Mouse (Mus musculus) CH12.LX (cell line): ENCODE data around the gene Cip2a. TPM values are rescaled to one million over a fixed set of nuclear protein-coding genes. Genes with fewer than 3 reads are reported as not detected.

Experiments
- DNase-seq: peaks from one replicate; pipeline ENCODE4 v3.0.0-alpha.2; 2013; ENCODE audit errors: extremely low read depth
- H3K27ac ChIP-seq: 2 replicates; pipeline ENCODE4 v1.5.1; 2012; ENCODE audit warnings: low read depth, mild to moderate bottlenecking, control low read depth, moderate library complexity; ENCODE audit not compliant: insufficient read depth
- H3K27me3 ChIP-seq: replicated peaks from 2 replicates; pipeline ENCODE3; 2012; ENCODE audit warnings: inconsistent platforms
- H3K36me3 ChIP-seq, 2 experiments: replicated peaks in 1 of 2; 2 replicates each; pipeline versions ENCODE3 to v1.6.1; 2012; ENCODE audit warnings: inconsistent platforms in 1 of 2, low read length in 1 of 2, mild to moderate bottlenecking in 1 of 2, mixed read lengths in 1 of 2, moderate library complexity in 1 of 2; ENCODE audit not compliant: control insufficient read depth in 1 of 2, insufficient read depth in 1 of 2
- H3K4me1 ChIP-seq, 2 experiments: 2 replicates each; pipeline ENCODE4 v1.6.1; 2012; ENCODE audit warnings: inconsistent platforms in 1 of 2, moderate library complexity in 1 of 2; ENCODE audit not compliant: insufficient read depth in 2 of 2, control insufficient read depth in 1 of 2
- H3K4me2 ChIP-seq: 2 replicates; pipeline ENCODE4 v1.6.1; 2012; ENCODE audit warnings: low read depth, mild to moderate bottlenecking, control low read depth; ENCODE audit not compliant: poor library complexity, insufficient read depth, severe bottlenecking
- H3K4me3 ChIP-seq, 3 experiments: fragments of 150-350 bp in 1 of 3; sonication (generic) in 1 of 3; replicated peaks in 1 of 3; 2 replicates each; pipeline versions ENCODE3 to v1.5.1; 2011 to 2012; ENCODE audit warnings: low read depth in 2 of 3, low read length in 2 of 3, mild to moderate bottlenecking in 2 of 3, moderate library complexity in 2 of 3, control low read depth in 1 of 3, improper control_type of control experiment in 1 of 3, inconsistent platforms in 1 of 3, mixed read lengths in 1 of 3; ENCODE audit not compliant: poor library complexity in 1 of 3
- H3K79me2 ChIP-seq: replicated peaks from 2 replicates; pipeline ENCODE4 v1.6.1; 2012; ENCODE audit warnings: mild to moderate bottlenecking, moderate library complexity; ENCODE audit not compliant: control insufficient read depth, poor library complexity, insufficient read depth, severe bottlenecking; ENCODE audit errors: extremely low read depth
- H3K9ac ChIP-seq: 2 replicates; pipeline ENCODE4 v1.6.1; 2012; ENCODE audit warnings: low read depth, mild to moderate bottlenecking, control low read depth, moderate library complexity; ENCODE audit not compliant: insufficient read depth
- H3K9me3 ChIP-seq: replicated peaks from 2 replicates; pipeline ENCODE3; 2012; ENCODE audit warnings: low read length, inconsistent platforms, mixed read lengths
- BHLHE40 ChIP-seq: IDR thresholded peaks from 2 replicates; pipeline ENCODE4 v1.6.1; 2011; ENCODE audit warnings: mild to moderate bottlenecking, low read depth, low read length, improper control_type of control experiment
- CHD1 ChIP-seq: IDR thresholded peaks from 2 replicates; pipeline ENCODE4 v1.6.1; 2012; ENCODE audit warnings: low read depth, low read length, improper control_type of control experiment, inconsistent platforms
- CHD2 ChIP-seq: IDR thresholded peaks from 2 replicates; pipeline ENCODE4 v1.6.1; 2011; ENCODE audit warnings: low read length, improper control_type of control experiment
- CTCF ChIP-seq, 2 experiments: IDR thresholded peaks in 1 of 2; conservative IDR thresholded peaks in 1 of 2; 2 replicates each; pipeline ENCODE4 v1.5.1; 2011 to 2012; ENCODE audit warnings: low read depth in 2 of 2, low read length in 2 of 2, improper control_type of control experiment in 1 of 2, inconsistent platforms in 1 of 2, mild to moderate bottlenecking in 1 of 2, moderate library complexity in 1 of 2
- E2F4 ChIP-seq: IDR thresholded peaks from 2 replicates; pipeline ENCODE4 v1.6.1; 2011; ENCODE audit warnings: low read depth, low read length, improper control_type of control experiment; ENCODE audit not compliant: insufficient replicate concordance
- ELF1 ChIP-seq: IDR thresholded peaks from 2 replicates; pipeline ENCODE4 v1.6.1; 2014; ENCODE audit warnings: low read depth, mild to moderate bottlenecking, inconsistent platforms, low read length, improper control_type of control experiment
- EP300 ChIP-seq: IDR thresholded peaks from 2 replicates; pipeline ENCODE4 v1.6.1; 2011; ENCODE audit warnings: low read length, improper control_type of control experiment
- ETS1 ChIP-seq: conservative IDR thresholded peaks from 2 replicates; pipeline ENCODE4 v1.6.1; 2012; ENCODE audit warnings: low read depth, mild to moderate bottlenecking, inconsistent platforms, low read length, improper control_type of control experiment, moderate library complexity
- GABPA ChIP-seq: IDR thresholded peaks from 2 replicates; pipeline ENCODE4 v1.6.1; 2012; ENCODE audit warnings: low read depth, low read length, improper control_type of control experiment, inconsistent platforms; ENCODE audit not compliant: insufficient replicate concordance
- HCFC1 ChIP-seq: IDR thresholded peaks from 2 replicates; pipeline ENCODE4 v1.6.1; 2012; ENCODE audit warnings: low read depth, mild to moderate bottlenecking, inconsistent platforms, low read length, improper control_type of control experiment
- IRF4 ChIP-seq: IDR thresholded peaks from 2 replicates; pipeline ENCODE4 v1.6.1; 2014; ENCODE audit warnings: low read depth, mild to moderate bottlenecking, inconsistent platforms, low read length, improper control_type of control experiment
- JUN ChIP-seq: IDR thresholded peaks from 2 replicates; pipeline ENCODE4 v1.6.1; 2011; ENCODE audit warnings: low read depth, mild to moderate bottlenecking, low read length, improper control_type of control experiment, moderate library complexity; ENCODE audit not compliant: insufficient read depth
- JUND ChIP-seq: conservative IDR thresholded peaks from 2 replicates; pipeline ENCODE4 v1.6.1; 2011; ENCODE audit warnings: low read depth, low read length, improper control_type of control experiment
- KAT2A ChIP-seq: IDR thresholded peaks from 2 replicates; pipeline ENCODE4 v1.6.1; 2012; ENCODE audit warnings: low read length, improper control_type of control experiment, inconsistent platforms; ENCODE audit not compliant: insufficient replicate concordance
- MAFK ChIP-seq: IDR thresholded peaks from 2 replicates; pipeline ENCODE4 v1.6.1; 2011; ENCODE audit warnings: low read length, improper control_type of control experiment; ENCODE audit not compliant: insufficient replicate concordance
- MAX ChIP-seq: IDR thresholded peaks from 2 replicates; pipeline ENCODE4 v1.6.1; 2011; ENCODE audit warnings: low read length, improper control_type of control experiment
- MAZ ChIP-seq: IDR thresholded peaks from 2 replicates; pipeline ENCODE4 v1.6.1; 2012; ENCODE audit warnings: low read depth, mild to moderate bottlenecking, inconsistent platforms, low read length, improper control_type of control experiment, moderate library complexity
- MEF2A ChIP-seq: IDR thresholded peaks from 2 replicates; pipeline ENCODE4 v1.6.1; 2014; ENCODE audit warnings: low read depth, mild to moderate bottlenecking, inconsistent platforms, low read length, improper control_type of control experiment, borderline replicate concordance
- MXI1 ChIP-seq: IDR thresholded peaks from 2 replicates; pipeline ENCODE4 v1.6.1; 2011; ENCODE audit warnings: mild to moderate bottlenecking, low read depth, low read length, improper control_type of control experiment
- MYC ChIP-seq: IDR thresholded peaks from 2 replicates; pipeline ENCODE4 v1.6.1; 2011; ENCODE audit warnings: low read depth, mild to moderate bottlenecking, improper control_type of control experiment, low read length
- NELFE ChIP-seq: IDR thresholded peaks from 2 replicates; pipeline ENCODE4 v1.6.1; 2011; ENCODE audit warnings: low read depth, low read length, improper control_type of control experiment
- NRF1 ChIP-seq: IDR thresholded peaks from 2 replicates; pipeline ENCODE4 v1.6.1; 2014; ENCODE audit warnings: low read depth, mild to moderate bottlenecking, inconsistent platforms, low read length, improper control_type of control experiment, moderate library complexity
- PAX5 ChIP-seq: IDR thresholded peaks from 2 replicates; pipeline ENCODE4 v1.6.1; 2012; ENCODE audit warnings: low read length, inconsistent platforms, mixed read lengths
- POLR2A ChIP-seq: IDR thresholded peaks from 2 replicates; pipeline ENCODE4 v1.6.1; 2011; ENCODE audit warnings: low read depth, mild to moderate bottlenecking, improper control_type of control experiment, low read length
- POLR2AphosphoS2 ChIP-seq: IDR thresholded peaks from 2 replicates; pipeline ENCODE4 v1.6.1; 2011; ENCODE audit warnings: low read depth, low read length, improper control_type of control experiment
- RAD21 ChIP-seq: IDR thresholded peaks from 2 replicates; pipeline ENCODE4 v1.6.1; 2011; ENCODE audit warnings: low read depth, mild to moderate bottlenecking, low read length, improper control_type of control experiment, moderate library complexity
- RCOR1 ChIP-seq: conservative IDR thresholded peaks from 2 replicates; pipeline ENCODE4 v1.6.1; 2012; ENCODE audit warnings: low read depth, mild to moderate bottlenecking, inconsistent platforms, low read length, improper control_type of control experiment
- SIN3A ChIP-seq: IDR thresholded peaks from 2 replicates; pipeline ENCODE4 v1.6.1; 2012; ENCODE audit warnings: low read length, improper control_type of control experiment, inconsistent platforms
- SMC3 ChIP-seq: IDR thresholded peaks from 2 replicates; pipeline ENCODE4 v1.6.1; 2011; ENCODE audit warnings: low read depth, low read length, improper control_type of control experiment
- TBP ChIP-seq: conservative IDR thresholded peaks from 2 replicates; pipeline ENCODE4 v1.6.1; 2011; ENCODE audit warnings: low read depth, low read length, improper control_type of control experiment
- TCF12 ChIP-seq: IDR thresholded peaks from 2 replicates; pipeline ENCODE4 v1.6.1; 2014; ENCODE audit warnings: low read depth, mild to moderate bottlenecking, inconsistent platforms, low read length, improper control_type of control experiment
- UBTF ChIP-seq: IDR thresholded peaks from 2 replicates; pipeline ENCODE4 v1.6.1; 2012; ENCODE audit warnings: low read depth, mild to moderate bottlenecking, inconsistent platforms, low read length, improper control_type of control experiment, moderate library complexity
- USF1 ChIP-seq: IDR thresholded peaks from 2 replicates; pipeline ENCODE4 v1.6.1; 2014; ENCODE audit warnings: low read depth, mild to moderate bottlenecking, inconsistent platforms, low read length, improper control_type of control experiment
- USF2 ChIP-seq: conservative IDR thresholded peaks from 2 replicates; pipeline ENCODE4 v1.6.1; 2011; ENCODE audit warnings: low read depth, low read length, improper control_type of control experiment
- ZC3H11A ChIP-seq: IDR thresholded peaks from 2 replicates; pipeline ENCODE4 v1.6.1; 2012; ENCODE audit warnings: low read depth, mild to moderate bottlenecking, inconsistent platforms, low read length, improper control_type of control experiment
- ZKSCAN1 ChIP-seq: IDR thresholded peaks from 2 replicates; pipeline ENCODE4 v1.6.1; 2012; ENCODE audit warnings: low read depth, inconsistent platforms, low read length, improper control_type of control experiment, borderline replicate concordance
- ZMIZ1 ChIP-seq: IDR thresholded peaks from 2 replicates; pipeline ENCODE4 v1.6.1; 2012; ENCODE audit warnings: low read depth, mild to moderate bottlenecking, inconsistent platforms, low read length, improper control_type of control experiment
- ZNF384 ChIP-seq: IDR thresholded peaks from 2 replicates; pipeline ENCODE4 v1.6.1; 2012; ENCODE audit warnings: low read depth, low read length, improper control_type of control experiment, inconsistent platforms
- dilution Hi-C: fragments of 300-500 bp; cut with MboI; formaldehyde crosslinking; loops from 2 replicates; pipeline ENCODE4 v1.14.3; 2020; ENCODE audit warnings: low sequenced_read_pairs; ENCODE audit not compliant: extremely low pct_unique_long_range_greater_than_20kb, extremely low pct_ligation_motif_present
- in situ Hi-C: fragments of 300-500 bp; cut with MboI; formaldehyde crosslinking; loops from 3 replicates; pipeline ENCODE4 v1.14.3; 2019; ENCODE audit warnings: low sequenced_read_pairs, low pct_ligation_motif_present, low pct_unique_long_range_greater_than_20kb, mixed read lengths
- polyA plus RNA-seq: library from polyadenylated mRNA; unstranded; fragments of >175 nt; gene quantifications from 2 replicates; pipeline ENCODE4 v1.2.1, GENCODE M21; 2012; ENCODE audit warnings: low read depth; ENCODE audit not compliant: insufficient read length
- total RNA-seq, 2 experiments: library from RNA; depleted of rRNA; stranded (reverse); fragments of 300-350 nt in 1 of 2; fragments of >200 nt in 1 of 2; gene quantifications; 2 replicates each; pipeline ENCODE4 v1.2.3; 2012 to 2014

Gene Cip2a
- 26.0 and 30.5 TPM in 2 replicates for total RNA-seq (2012; rRNA removed)
- total RNA-seq (2014; rRNA removed), result 82.5 and 90.9 TPM in 2 replicates
- polyA plus RNA-seq, result 62.5 and 86.0 TPM in 2 replicates

DNA sequence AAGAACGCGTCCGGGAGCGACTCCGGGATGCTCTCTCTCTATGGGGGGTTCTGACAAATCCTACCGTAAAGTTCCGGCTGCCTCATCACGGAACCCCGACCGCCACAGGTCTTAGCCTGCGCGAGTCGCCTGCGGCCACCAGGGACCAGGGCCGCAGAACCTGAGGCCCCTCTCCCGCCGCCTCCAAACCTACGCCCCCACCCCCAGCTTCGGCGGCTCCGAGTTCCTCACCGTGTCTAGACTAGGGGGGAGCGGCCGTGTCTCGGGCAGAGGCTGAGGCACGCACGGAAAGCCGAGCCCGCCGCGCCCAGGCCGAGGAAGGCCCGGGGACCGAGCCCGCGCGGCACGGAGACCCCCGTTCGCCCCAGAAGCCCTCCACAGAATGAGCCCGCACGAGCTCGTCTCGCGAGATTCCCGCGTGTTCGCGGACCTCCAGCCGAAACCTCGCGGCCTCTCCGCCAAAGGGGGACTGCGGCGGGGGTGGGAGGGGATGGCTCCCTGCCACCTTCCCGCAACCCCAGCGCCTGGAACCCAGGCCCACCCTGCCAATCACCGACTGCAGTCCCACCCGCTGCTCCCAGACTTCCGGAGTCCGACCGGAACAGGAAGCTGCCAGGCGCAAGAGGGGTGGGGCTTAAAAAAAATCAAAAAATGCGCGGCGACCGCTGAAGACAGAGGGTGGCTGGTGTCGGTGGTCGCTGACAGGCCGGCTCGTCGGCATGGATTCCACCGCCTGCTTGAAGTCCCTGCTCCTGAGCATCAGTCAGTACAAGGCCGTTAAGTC lies at the start of gene Cip2a, which contains the start of gene Dzip3:
Gene Cip2a, plus strand, starts transcription at position 627 of the 784 bp plus-strand sequence.
Gene Dzip3, minus strand, starts transcription at position 607 of the 784 bp plus-strand sequence.
- peak within 1 kb of the TSS; percentile 86 for H3K27ac ChIP-seq
- in situ Hi-C loops (no loop called here), dilution Hi-C loops (no loop called here)
- H3K27me3 ChIP-seq, result no peaks in the 10 kb centered on the region
- H3K79me2 ChIP-seq, result peaks cover 38% of the 10 kb centered on the region
- DNase-seq, result peak; percentile 97
- peaks cover 2 to 25% of the 10 kb centered on the region in 2 experiments for H3K36me3 ChIP-seq
- peaks cover 2% of the 10 kb centered on the region for H3K9me3 ChIP-seq
- TF ChIP-seq MAX (no peak; the same call in 1 of the 2 replicates), RCOR1 (0 out of 2 replicates have a peak, but pooled peaks have one; percentile 25), HCFC1 (peak; percentile 84), JUN (no peak), JUND (no peak), ZKSCAN1 (no peak), TCF12 (peak; percentile 82), ZMIZ1 (peak; percentile 79), MAFK (no peak), MEF2A (no peak), SMC3 (no peak), EP300 (no peak), ETS1 (no peak), GABPA (no peak; the same call in 1 of the 2 replicates), RAD21 (no peak), MYC (no peak), UBTF (peak; percentile 10; the same call in 1 of the 2 replicates), MXI1 (peak; percentile 90), MAZ (0 out of 2 replicates have a peak, but pooled peaks have one; percentile 21), CHD1 (no peak), ZC3H11A (no peak), POLR2A (peak; percentile 86), CTCF (conservative IDR thresholded peaks at IDR 0.05 in 1 of 2, IDR thresholded peaks at IDR 0.05 in 1 of 2; ENCODE audit: low read depth in 2 of 2, low read length in 2 of 2) (no peak), NELFE (peak; percentile 90), CHD2 (peak; percentile 98), E2F4 (peak; percentile 88; the same call in 1 of the 2 replicates), KAT2A (peak; percentile 68; the same call in 1 of the 2 replicates), POLR2AphosphoS2 (peak; percentile 79; the same call in 1 of the 2 replicates), IRF4 (peak; percentile 5; the same call in 1 of the 2 replicates), USF1 (no peak), ELF1 (peak; percentile 98), USF2 (no peak), BHLHE40 (no peak; the same call in 1 of the 2 replicates), TBP (peak; percentile 66; the same call in 1 of the 2 replicates), NRF1 (peak; percentile 36; the same call in 1 of the 2 replicates), ZNF384 (peak; percentile 87), PAX5 (no peak), SIN3A (peak; percentile 99)
- H3K4me2 ChIP-seq, result peak within 1 kb of the TSS; percentile 90
- peak within 1 kb of the TSS; percentile 83 to 97 (median 91) for H3K4me3 ChIP-seq
- peaks cover 7 to 41% of the 10 kb centered on the region in 2 experiments for H3K4me1 ChIP-seq
- H3K9ac ChIP-seq, result peak within 1 kb of the TSS; percentile 98
